Mouse (Mus musculus) midbrain, embryonic 10.5 days (tissue): ENCODE measurements at regions not wholly inside any gene's neighbourhood (a gene's known extent, or its start where the extent isn't known, plus 50 kb on each side); places are given as distances from the start of the nearest gene placed in this dataset. TPM values are rescaled to one million over a fixed set of nuclear protein-coding genes. Genes with fewer than 3 reads are reported as not detected.

Experiments used
- microRNA-seq: library from miRNA; unstranded; fragments of <30 nt; microRNA quantifications from one replicate; pipeline ENCODE4, GENCODE M21; 2017

Small RNA genes lying in the stretch of these regions (microRNA-seq; reads per million reads assigned to microRNA genes)
- gene Gm44461, result not detected
